Mouse (Mus musculus) forebrain, embryonic 12.5 days (tissue): ENCODE results near the gene Myo10. TPM values are rescaled to one million over a fixed set of nuclear protein-coding genes. Genes with fewer than 3 reads are reported as not detected.

Source experiments
- ATAC-seq: fragments of 200-750 bp; cut with Nextera tagmentation; 2 replicates; pipeline ENCODE4 v1.8.0; 2017; ENCODE audit warnings: moderate TSS enrichment; ENCODE audit not compliant: low FRiP score
- H3K27ac ChIP-seq: fragments of 300-500 bp; sonication (generic); 2 replicates; pipeline ENCODE4 v1.5.1; 2016; ENCODE audit warnings: mild to moderate bottlenecking
- H3K27me3 ChIP-seq: fragments of 300-500 bp; sonication (generic); 2 replicates; pipeline ENCODE4 v1.6.1; 2016; ENCODE audit warnings: mild to moderate bottlenecking
- H3K36me3 ChIP-seq: fragments of 300-500 bp; sonication (generic); replicated peaks from 2 replicates; pipeline ENCODE4 v1.6.1; 2016; ENCODE audit warnings: mild to moderate bottlenecking
- H3K4me1 ChIP-seq: fragments of 300-500 bp; sonication (generic); 2 replicates; pipeline ENCODE4 v1.6.1; 2016
- H3K4me2 ChIP-seq: fragments of 300-500 bp; sonication (generic); 2 replicates; pipeline ENCODE4 v1.6.1; 2016; ENCODE audit warnings: mild to moderate bottlenecking, moderate library complexity
- H3K4me3 ChIP-seq: fragments of 300-500 bp; sonication (generic); replicated peaks from 2 replicates; pipeline ENCODE4 v1.5.1; 2016; ENCODE audit warnings: mild to moderate bottlenecking
- H3K9ac ChIP-seq: fragments of 300-500 bp; sonication (generic); 2 replicates; pipeline ENCODE4 v1.6.1; 2016; ENCODE audit warnings: mild to moderate bottlenecking
- H3K9me3 ChIP-seq: fragments of 300-500 bp; sonication (generic); 2 replicates; pipeline ENCODE4 v1.6.1; 2016
- WGBS: fragments of 180-500 bp; shearing (Covaris S2); methylation state at CpG from one replicate; pipeline ENCODE4 v1.1.7; 2016; 5-methylcytosine and 5-hydroxymethylcytosine counted together
- polyA plus RNA-seq: library from polyadenylated mRNA; unstranded; fragments of >200 nt; fragmentation: Nextera tagmentation; extraction: Ambion mirVana; gene quantifications from 2 replicates; pipeline ENCODE4 v1.2.1, GENCODE M21; 2016

The Myo10 gene
- polyA plus RNA-seq, 1 experiment from 2014 or later = 65.6 TPM

DNA sequence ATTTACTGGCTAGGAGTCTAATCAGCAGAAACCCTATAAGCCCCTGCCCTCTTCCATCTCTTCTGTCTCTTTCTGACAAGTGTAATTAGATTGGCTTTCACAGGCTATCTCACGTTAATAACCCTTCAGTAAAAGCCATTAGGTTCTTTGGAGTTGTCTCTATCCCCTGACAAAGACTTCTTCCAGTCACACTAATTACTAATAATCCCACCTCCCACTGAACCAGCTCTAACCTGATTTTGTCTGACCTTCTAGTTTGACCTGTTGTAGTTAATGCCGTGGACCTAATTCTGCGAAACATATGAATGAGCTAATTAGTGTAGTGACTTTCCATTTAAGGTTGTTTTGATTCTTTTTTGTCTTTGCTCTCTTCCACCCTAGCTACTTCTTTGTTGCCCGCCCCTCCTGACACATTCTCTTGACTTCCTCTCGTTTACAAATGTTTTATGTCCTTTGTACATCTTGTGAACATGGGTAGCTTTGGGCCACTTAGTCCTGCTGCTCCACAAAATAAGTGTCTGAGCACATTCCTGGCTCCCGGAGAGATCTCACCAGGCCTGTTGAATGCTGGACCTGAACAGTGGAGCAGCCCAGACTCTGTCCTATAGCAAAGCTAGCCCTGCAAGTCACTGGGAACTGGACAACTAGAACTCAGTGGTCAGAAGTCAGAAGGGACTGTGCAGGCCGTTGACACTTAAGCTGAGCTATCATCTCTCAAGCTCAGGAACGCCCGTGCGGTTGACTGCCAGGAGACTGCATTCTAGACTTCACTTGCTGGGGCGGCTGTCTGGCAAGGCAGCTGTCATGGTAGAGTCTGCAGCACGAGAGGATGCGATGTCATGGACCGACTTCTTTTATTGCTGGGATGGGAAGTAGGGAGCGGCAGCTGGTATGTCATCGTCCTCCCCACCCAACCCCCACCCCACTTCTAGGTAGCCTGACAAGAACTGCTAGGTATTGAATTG, 47.2 kb downstream of the Myo10 start:
- no peak overlapping the region for H3K9ac ChIP-seq
- WGBS = 32% methylated on average over 16 of the region's 16 CpGs
- H3K4me2 ChIP-seq = no peak overlapping the region
- H3K27ac ChIP-seq = no peak overlapping the region
- H3K4me3 ChIP-seq = no peak overlapping the region
- H3K9me3 ChIP-seq = no peaks in the 10 kb centered on the region
- peak; percentile 56 for ATAC-seq
- no peaks in the 10 kb centered on the region for H3K36me3 ChIP-seq
- peaks cover 50% of the 10 kb centered on the region for H3K27me3 ChIP-seq
- peaks cover 33% of the 10 kb centered on the region for H3K4me1 ChIP-seq

GRCm38 (mm10) chr15:25673231-25673980, 51.1 kb downstream of the Myo10 start:
- Histone ChIP-seq H3K4me1 (peaks cover 56% of the 10 kb centered on the region), H3K9ac (no peak overlapping the region), H3K36me3 (no peaks in the 10 kb centered on the region), H3K27me3 (peaks cover 29% of the 10 kb centered on the region), H3K4me3 (no peak overlapping the region), H3K27ac (peak overlapping the region; percentile 6; the same call in 1 of the 2 replicates), H3K4me2 (no peak overlapping the region), H3K9me3 (no peaks in the 10 kb centered on the region)
- ATAC-seq = peak; percentile 52
- WGBS = 52% methylated on average over 6 of the region's 6 CpGs

GRCm38 (mm10) chr15:25674099-25674931, 52.0 kb downstream of the Myo10 start:
- no peak overlapping the region for H3K4me2 ChIP-seq
- no peak for ATAC-seq
- WGBS = 80% methylated on average over 17 of the region's 17 CpGs
- no peak overlapping the region for H3K27ac ChIP-seq
- no peak overlapping the region for H3K9ac ChIP-seq
- H3K4me3 ChIP-seq = no peak overlapping the region
- no peaks in the 10 kb centered on the region for H3K36me3 ChIP-seq
- peaks cover 54% of the 10 kb centered on the region for H3K4me1 ChIP-seq
- H3K9me3 ChIP-seq = no peaks in the 10 kb centered on the region
- peaks cover 27% of the 10 kb centered on the region for H3K27me3 ChIP-seq

- peaks cover 49% of the 10 kb centered on the region for H3K4me1 ChIP-seq
- ATAC-seq = no peak
Measured at GRCm38 (mm10) chr15:25674932-25675250, 52.6 kb downstream of the Myo10 start.

DNA sequence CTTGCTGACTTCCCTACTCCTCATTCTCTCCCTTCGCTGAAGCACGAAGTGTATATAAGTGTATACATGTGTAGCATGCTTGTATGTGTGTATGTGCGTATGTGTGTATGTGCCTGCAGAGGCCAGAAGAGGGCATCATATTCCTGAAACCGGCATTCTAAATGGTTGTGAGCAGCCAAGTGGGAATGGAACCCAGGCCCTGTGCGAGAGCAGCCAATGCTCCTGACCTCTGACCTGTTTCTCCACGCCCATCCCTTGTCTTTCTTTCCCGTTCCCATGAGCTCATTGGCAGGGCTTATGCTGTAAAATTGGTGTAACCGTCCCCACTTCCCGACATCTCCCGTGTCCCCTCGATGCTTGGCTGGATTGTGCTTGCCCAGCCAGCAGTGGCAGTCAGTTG, 53.0 kb downstream of the Myo10 start:
- ATAC-seq = no peak
- H3K27me3 ChIP-seq = peaks cover 23% of the 10 kb centered on the region
- 93% methylated on average over 11 of the region's 11 CpGs for WGBS
- peaks cover 51% of the 10 kb centered on the region for H3K4me1 ChIP-seq
- H3K36me3 ChIP-seq = no peaks in the 10 kb centered on the region
- H3K9me3 ChIP-seq = no peaks in the 10 kb centered on the region
- H3K4me2 ChIP-seq = no peak overlapping the region
- H3K27ac ChIP-seq = no peak overlapping the region
- no peak overlapping the region for H3K9ac ChIP-seq
- no peak overlapping the region for H3K4me3 ChIP-seq

More at GRCm38 (mm10) chr15:25674932-25675250, 52.6 kb downstream of the Myo10 start:
- Histone ChIP-seq H3K4me3 (no peak overlapping the region), H3K9me3 (no peaks in the 10 kb centered on the region), H3K27me3 (peaks cover 27% of the 10 kb centered on the region), H3K27ac (no peak overlapping the region), H3K36me3 (no peaks in the 10 kb centered on the region), H3K4me2 (no peak overlapping the region), H3K9ac (no peak overlapping the region)
- 98% methylated on average over 4 of the region's 4 CpGs for WGBS

DNA sequence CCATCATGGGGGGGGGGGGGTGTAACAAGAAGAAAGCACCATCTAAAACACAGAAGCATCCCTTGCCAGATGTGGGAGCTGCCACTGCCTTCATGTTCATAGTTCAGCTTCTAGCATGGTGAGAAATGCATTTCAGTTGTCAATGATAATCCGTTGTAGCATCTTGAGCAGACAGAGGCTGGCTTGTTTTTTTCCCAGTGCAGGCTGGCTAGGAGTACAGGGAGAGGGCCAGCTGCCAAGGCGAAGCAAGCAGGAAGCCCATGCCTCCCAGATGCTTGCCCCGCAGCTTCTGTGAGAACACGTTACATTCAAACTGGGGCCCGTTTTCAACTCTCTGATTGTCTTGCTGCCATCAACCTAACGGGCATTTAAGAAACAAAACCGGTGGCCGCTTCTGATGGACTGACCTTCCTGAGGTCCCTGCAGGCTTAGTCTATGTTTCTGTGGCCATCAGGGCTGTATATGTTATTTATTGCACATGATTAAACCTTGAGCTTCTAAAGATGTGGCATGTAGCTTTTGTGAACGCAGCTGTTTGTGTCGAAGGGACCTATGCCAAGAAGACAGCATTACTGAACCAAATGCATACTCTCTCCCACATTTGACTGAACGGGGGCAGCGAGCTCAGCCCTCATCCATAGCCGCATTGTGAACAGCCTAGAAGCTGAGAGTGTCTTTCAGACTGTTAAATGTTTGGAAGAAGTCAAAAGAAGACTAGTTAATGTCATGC, 53.9 kb downstream of the Myo10 start:
- WGBS = 69% methylated on average over 13 of the region's 13 CpGs
- no peak overlapping the region for H3K4me2 ChIP-seq
- no peak for ATAC-seq
- no peaks in the 10 kb centered on the region for H3K36me3 ChIP-seq
- H3K27me3 ChIP-seq = peaks cover 18% of the 10 kb centered on the region
- H3K4me3 ChIP-seq = no peak overlapping the region
- H3K4me1 ChIP-seq = peaks cover 54% of the 10 kb centered on the region
- H3K9ac ChIP-seq = no peak overlapping the region
- H3K27ac ChIP-seq = 0 out of 2 replicates have a peak overlapping the region, but pooled peaks have one; percentile 15
- no peaks in the 10 kb centered on the region for H3K9me3 ChIP-seq

- no peak for ATAC-seq
- no peak overlapping the region for H3K27ac ChIP-seq
Measured at GRCm38 (mm10) chr15:25679081-25679480, 56.8 kb downstream of the Myo10 start.

DNA sequence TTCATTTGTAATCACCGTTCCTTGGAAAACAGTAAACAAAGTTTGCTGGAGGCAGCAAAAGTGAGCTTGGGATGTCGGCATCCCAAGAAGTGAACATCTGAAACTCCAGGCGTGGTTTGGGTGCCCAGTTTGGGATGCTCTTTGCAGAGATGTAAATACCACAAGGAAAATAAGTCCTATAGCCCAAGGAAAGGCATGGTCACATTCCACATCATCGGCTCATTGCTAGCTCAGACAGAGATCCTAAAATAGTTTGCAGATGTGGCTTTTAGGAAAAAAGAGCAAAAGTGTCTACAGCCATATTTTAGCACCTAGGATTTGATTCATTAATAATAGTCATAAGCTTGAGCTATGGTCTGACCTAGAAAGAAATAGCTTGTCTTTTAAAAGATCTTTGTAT, 57.3 kb downstream of the Myo10 start:
- 85% methylated on average over 4 of the region's 4 CpGs for WGBS
- no peak for ATAC-seq
- Histone ChIP-seq H3K4me1 (peaks cover 43% of the 10 kb centered on the region), H3K4me2 (no peak overlapping the region), H3K36me3 (no peaks in the 10 kb centered on the region), H3K9me3 (no peaks in the 10 kb centered on the region), H3K9ac (no peak overlapping the region), H3K27me3 (peaks cover 11% of the 10 kb centered on the region), H3K27ac (no peak overlapping the region), H3K4me3 (no peak overlapping the region)

More at GRCm38 (mm10) chr15:25679081-25679480, 56.8 kb downstream of the Myo10 start:
- H3K9me3 ChIP-seq = no peaks in the 10 kb centered on the region
- no peak overlapping the region for H3K4me3 ChIP-seq
- peaks cover 11% of the 10 kb centered on the region for H3K27me3 ChIP-seq
- 48% methylated on average over 3 of the region's 3 CpGs for WGBS
- H3K36me3 ChIP-seq = no peaks in the 10 kb centered on the region
- peaks cover 48% of the 10 kb centered on the region for H3K4me1 ChIP-seq
- H3K9ac ChIP-seq = no peak overlapping the region
- no peak overlapping the region for H3K4me2 ChIP-seq

GRCm38 (mm10) chr15:25680269-25680818, 58.0 kb downstream of the Myo10 start:
- ATAC-seq = peak; percentile 60; the same call in 1 of the 2 replicates
- H3K4me1 ChIP-seq = peaks cover 40% of the 10 kb centered on the region

DNA sequence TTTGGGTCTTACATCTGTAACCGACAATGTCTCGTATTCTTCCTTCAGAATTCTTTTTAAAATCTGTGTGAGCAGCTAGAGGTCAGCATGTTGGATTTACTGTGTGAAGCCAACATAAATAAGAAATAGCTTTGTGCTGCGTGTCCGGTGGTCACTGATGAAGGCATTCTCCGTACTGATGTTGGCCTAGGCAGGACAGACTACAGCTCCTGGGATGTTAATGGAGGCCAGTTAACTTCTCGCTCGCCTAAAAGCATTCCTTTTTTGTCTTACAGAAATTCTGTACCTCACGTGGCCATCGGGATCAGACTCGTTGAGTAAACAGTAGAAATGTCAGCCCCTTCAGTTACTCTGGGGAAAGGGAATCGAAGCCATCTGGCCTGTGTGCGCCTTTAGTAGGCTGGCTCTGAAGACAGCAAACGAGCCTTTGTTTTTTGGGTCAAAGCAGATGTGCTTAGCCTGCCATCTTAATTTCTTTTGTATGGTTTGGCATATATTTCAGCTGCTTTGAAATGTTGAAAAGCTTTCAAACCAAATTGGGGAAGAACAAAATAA, 60.7 kb downstream of the Myo10 start:
- 61% methylated on average over 13 of the region's 13 CpGs for WGBS
- Histone ChIP-seq H3K4me1 (peaks cover 23% of the 10 kb centered on the region), H3K27me3 (peaks cover 5% of the 10 kb centered on the region), H3K9ac (no peak overlapping the region), H3K4me3 (no peak overlapping the region), H3K4me2 (no peak overlapping the region), H3K27ac (no peak overlapping the region), H3K9me3 (no peaks in the 10 kb centered on the region), H3K36me3 (no peaks in the 10 kb centered on the region)
- ATAC-seq = no peak

More at GRCm38 (mm10) chr15:25680269-25680818, 58.0 kb downstream of the Myo10 start:
- Histone ChIP-seq H3K9me3 (no peaks in the 10 kb centered on the region), H3K27me3 (peaks cover 11% of the 10 kb centered on the region), H3K4me2 (no peak overlapping the region), H3K9ac (no peak overlapping the region), H3K27ac (peak overlapping the region; percentile 22), H3K36me3 (no peaks in the 10 kb centered on the region), H3K4me3 (no peak overlapping the region)
- 75% methylated on average over 10 of the region's 10 CpGs for WGBS

- Histone ChIP-seq H3K36me3 (no peaks in the 10 kb centered on the region), H3K4me2 (no peak overlapping the region), H3K9ac (no peak overlapping the region), H3K27me3 (peaks cover 9% of the 10 kb centered on the region; the same call in 1 of the 2 replicates), H3K9me3 (no peaks in the 10 kb centered on the region), H3K27ac (no peak overlapping the region), H3K4me1 (peaks cover 20% of the 10 kb centered on the region), H3K4me3 (no peak overlapping the region)
- no peak for ATAC-seq
- 91% methylated on average over 9 of the region's 9 CpGs for WGBS
Measured at GRCm38 (mm10) chr15:25685186-25685585, 62.9 kb downstream of the Myo10 start.
